Mouse (Mus musculus): ENCODE measurements around the gene Gm28043. TPM values are rescaled to one million over a fixed set of nuclear protein-coding genes. Genes with fewer than 3 reads are reported as not detected.

Gm28043 gene
- total and polyA plus RNA-seq, 3 experiments = 3.6 to 4.2 (median 3.7) TPM

DNA sequence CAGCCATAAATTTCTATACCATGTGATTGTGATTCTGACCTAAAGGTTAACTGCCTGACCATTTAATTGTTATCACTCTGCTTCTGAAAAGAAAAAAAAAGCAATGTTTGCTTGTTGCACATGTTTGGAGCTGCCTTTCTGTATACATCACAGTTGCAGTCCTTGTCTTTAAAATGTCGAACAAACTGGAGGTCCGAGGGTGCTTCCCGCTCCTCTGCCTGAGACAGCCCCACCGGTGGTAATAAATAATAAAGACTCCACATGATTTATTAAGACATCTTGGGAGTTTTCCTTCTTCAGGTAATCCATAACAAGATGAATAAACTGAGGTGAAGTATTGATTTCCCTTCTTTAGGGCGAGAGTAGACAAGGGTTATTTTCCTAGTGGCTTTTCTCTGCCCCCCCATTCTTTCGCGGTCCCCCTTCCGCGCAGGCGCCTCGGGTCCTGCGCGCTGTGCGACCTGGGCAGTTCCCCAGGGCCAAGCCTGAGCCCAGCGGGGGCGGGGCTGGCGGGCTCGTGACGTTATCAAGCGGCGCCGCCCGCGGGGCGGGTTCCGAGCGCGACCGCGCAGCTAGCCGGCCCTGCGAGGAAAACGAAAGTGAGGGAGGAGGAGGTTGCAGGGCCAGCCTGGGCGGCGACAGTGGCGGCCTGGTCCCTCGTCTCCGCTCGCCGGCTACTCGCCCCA, 45.5 kb downstream of the Gm28043 start, which contains the start of gene Cmtr1 (continued):
- no peak for TF ChIP-seq ZMIZ1 (IDR thresholded peaks at IDR 0.05; ENCODE audit: low read depth, low read length)
- peak; percentile 71; the same call in 1 of the 2 replicates for TF ChIP-seq KAT2A (IDR thresholded peaks at IDR 0.05; ENCODE audit: insufficient replicate concordance, low read length)
- TF ChIP-seq JUN (IDR thresholded peaks at IDR 0.05; ENCODE audit: insufficient read depth, low read depth, low read length) = no peak
- peak; percentile 83 for TF ChIP-seq HCFC1 (IDR thresholded peaks at IDR 0.05; ENCODE audit: low read depth, low read length)
- no peak for TF ChIP-seq CHD1 (IDR thresholded peaks at IDR 0.05; ENCODE audit: low read depth, low read length)
- TF ChIP-seq ELF1 (IDR thresholded peaks at IDR 0.05; ENCODE audit: low read depth, low read length) = peak; percentile 75

DNA sequence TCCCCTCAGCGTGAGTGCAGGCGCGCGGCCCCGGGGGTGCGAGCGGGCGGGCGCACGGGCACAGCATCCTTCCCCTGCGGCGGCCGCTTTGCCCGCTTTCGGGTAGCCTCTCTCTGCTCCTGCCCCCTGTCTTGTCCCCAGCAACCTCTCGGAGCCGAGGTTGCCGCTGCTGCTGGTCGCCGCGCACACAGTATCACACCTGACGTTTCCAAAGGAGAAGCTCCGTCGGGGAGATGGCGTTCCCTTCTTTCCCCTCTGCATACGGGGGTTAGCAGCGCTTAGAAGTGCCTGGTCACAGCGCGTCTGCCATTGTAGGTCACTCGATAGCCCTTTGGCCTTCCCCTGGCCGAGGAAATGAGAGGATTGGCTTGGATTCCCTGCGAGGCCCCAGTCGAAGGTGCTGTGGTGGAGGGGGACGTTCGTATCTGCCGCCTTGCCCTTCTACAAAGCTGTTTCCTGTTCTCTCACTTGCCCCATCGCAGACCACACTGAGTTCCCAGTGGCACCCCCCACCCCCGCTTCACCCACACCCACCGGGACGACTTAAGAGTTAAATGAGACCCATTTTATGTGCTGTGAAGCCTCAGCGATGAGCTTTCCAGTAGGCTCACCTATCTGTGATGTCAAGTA, 46.2 kb downstream of the Gm28043 start:
- in situ Hi-C loops (cut with MboI; ENCODE audit: low pct_ligation_motif_present, low pct_unique_long_range_greater_than_20kb, low sequenced_read_pairs) = no loop called here
- Histone ChIP-seq H3K36me3 (replicated peaks in 1 of 2; ENCODE audit: control insufficient read depth in 1 of 2, insufficient read depth in 1 of 2, low read length in 1 of 2) (peaks cover 18 to 35% of the 10 kb centered on the region in 2 experiments), H3K9ac (ENCODE audit: insufficient read depth, low read depth) (peak overlapping the region; percentile 83), H3K4me1 (ENCODE audit: control insufficient read depth in 1 of 2, insufficient read depth in 2 of 2) (peaks cover 0 to 21% of the 10 kb centered on the region in 2 experiments; a peak in 2 of 4 replicates), H3K4me2 (ENCODE audit: insufficient read depth, low read depth, poor library complexity, severe bottlenecking) (peak overlapping the region; percentile 41), H3K79me2 (replicated peaks; ENCODE audit: control insufficient read depth, extremely low read depth, insufficient read depth, poor library complexity, severe bottlenecking) (peaks cover 13% of the 10 kb centered on the region), H3K4me3 (replicated peaks in 1 of 3; ENCODE audit: low read depth in 2 of 3, low read length in 2 of 3, poor library complexity in 1 of 3) (peak overlapping the region; percentile 67 to 70 (median 69)), H3K9me3 (replicated peaks; ENCODE audit: low read length) (no peaks in the 10 kb centered on the region), H3K27ac (ENCODE audit: insufficient read depth, low read depth) (peak overlapping the region; percentile 70), H3K27me3 (replicated peaks) (no peaks in the 10 kb centered on the region)
- TF ChIP-seq MYC (IDR thresholded peaks at IDR 0.05; ENCODE audit: low read depth, low read length) (0 out of 2 replicates have a peak, but pooled peaks have one; percentile 20), USF2 (conservative IDR thresholded peaks at IDR 0.05; ENCODE audit: low read depth, low read length) (no peak), POLR2A (IDR thresholded peaks at IDR 0.05; ENCODE audit: low read depth, low read length) (no peak), GABPA (IDR thresholded peaks at IDR 0.05; ENCODE audit: insufficient replicate concordance, low read depth, low read length) (no peak), MXI1 (IDR thresholded peaks at IDR 0.05; ENCODE audit: low read depth, low read length) (peak; percentile 47), TCF12 (IDR thresholded peaks at IDR 0.05; ENCODE audit: low read depth, low read length) (no peak)
- DNase-seq (ENCODE audit: extremely low read depth) = peak; percentile 39
- dilution Hi-C loops (cut with MboI; ENCODE audit: extremely low pct_ligation_motif_present, extremely low pct_unique_long_range_greater_than_20kb, low sequenced_read_pairs) = no loop called here

DNA sequence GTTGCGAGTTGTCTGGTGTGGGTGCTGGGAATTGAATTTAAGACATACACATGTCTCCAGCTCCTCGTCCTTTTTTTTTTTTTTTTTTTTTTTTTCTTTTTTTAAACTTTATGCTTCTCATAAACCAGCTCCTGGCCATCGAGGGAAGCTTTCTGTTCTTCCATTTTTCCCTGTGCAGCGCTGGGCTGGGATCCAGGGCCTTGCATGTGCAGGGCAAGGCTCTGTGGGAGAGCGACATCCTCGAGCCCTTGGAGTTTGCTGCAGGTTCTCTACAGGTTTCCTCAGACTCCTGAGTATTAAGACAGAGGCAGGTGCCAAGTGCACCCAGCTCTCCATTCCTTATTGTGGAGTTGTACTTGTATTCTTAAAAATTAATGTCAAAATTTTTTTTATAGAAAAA, 47.5 kb downstream of the Gm28043 start:
- in situ Hi-C loops (cut with MboI; ENCODE audit: low pct_ligation_motif_present, low pct_unique_long_range_greater_than_20kb, low sequenced_read_pairs) (no loop called here), dilution Hi-C loops (cut with MboI; ENCODE audit: extremely low pct_ligation_motif_present, extremely low pct_unique_long_range_greater_than_20kb, low sequenced_read_pairs) (no loop called here)
- no peaks in the 10 kb centered on the region for H3K27me3 ChIP-seq (replicated peaks)
- no peaks in the 10 kb centered on the region for H3K9me3 ChIP-seq (replicated peaks; ENCODE audit: low read length)
- 0 out of 2 replicates have a peak overlapping the region, but pooled peaks have one; percentile 41 for H3K4me2 ChIP-seq (ENCODE audit: insufficient read depth, low read depth, poor library complexity, severe bottlenecking)
- no peak for TF ChIP-seq MEF2A (IDR thresholded peaks at IDR 0.05; ENCODE audit: borderline replicate concordance, low read depth, low read length)
- no peak for TF ChIP-seq ZNF384 (IDR thresholded peaks at IDR 0.05; ENCODE audit: low read depth, low read length)
- H3K4me3 ChIP-seq (replicated peaks in 1 of 3; ENCODE audit: low read depth in 2 of 3, low read length in 2 of 3, poor library complexity in 1 of 3) = no peak overlapping the region
- H3K79me2 ChIP-seq (replicated peaks; ENCODE audit: control insufficient read depth, extremely low read depth, insufficient read depth, poor library complexity, severe bottlenecking) = peaks cover 16% of the 10 kb centered on the region
- peaks cover 26 to 47% of the 10 kb centered on the region in 2 experiments for H3K36me3 ChIP-seq (replicated peaks in 1 of 2; ENCODE audit: control insufficient read depth in 1 of 2, insufficient read depth in 1 of 2, low read length in 1 of 2)
- no peak overlapping the region for H3K27ac ChIP-seq (ENCODE audit: insufficient read depth, low read depth)
- DNase-seq (ENCODE audit: extremely low read depth) = no peak
- no peak overlapping the region for H3K9ac ChIP-seq (ENCODE audit: insufficient read depth, low read depth)
- peaks cover 0 to 21% of the 10 kb centered on the region in 2 experiments; a peak in 2 of 4 replicates for H3K4me1 ChIP-seq (ENCODE audit: control insufficient read depth in 1 of 2, insufficient read depth in 2 of 2)
